Mouse (Mus musculus) spleen, postnatal 36 days (tissue): ENCODE data around the gene Olfr145.

ENCODE experiments used
- DNase-seq, 2 experiments: peaks; one replicate each; pipeline ENCODE4 v3.0.0; 2022; ENCODE audit warnings: low spot score in 2 of 2, mixed read lengths in 1 of 2

Olfr145 gene

DNA sequence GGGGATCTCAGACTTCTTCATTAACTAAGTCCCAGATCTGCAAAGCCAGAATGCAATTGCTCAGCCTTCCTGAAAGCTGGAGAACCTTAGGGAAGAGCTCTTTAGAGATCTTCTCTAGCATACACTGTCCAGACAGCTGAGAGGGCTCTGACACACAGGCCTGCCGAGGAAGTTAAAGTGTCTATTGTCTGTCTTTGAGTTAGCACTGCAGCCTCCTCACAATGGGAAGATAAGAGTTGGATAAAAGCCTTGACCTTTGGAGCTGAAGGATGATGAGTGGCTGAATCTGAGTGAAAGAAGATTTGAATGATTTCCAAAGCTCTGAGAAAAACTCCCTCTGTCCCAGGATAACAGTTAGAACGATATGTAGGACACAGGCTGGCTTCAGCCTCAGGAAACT is at the start of gene Olfr145:
Gene Olfr145, plus strand, starts transcription at position 64 of the 400 bp plus-strand sequence.
- no peak for DNase-seq

DNA sequence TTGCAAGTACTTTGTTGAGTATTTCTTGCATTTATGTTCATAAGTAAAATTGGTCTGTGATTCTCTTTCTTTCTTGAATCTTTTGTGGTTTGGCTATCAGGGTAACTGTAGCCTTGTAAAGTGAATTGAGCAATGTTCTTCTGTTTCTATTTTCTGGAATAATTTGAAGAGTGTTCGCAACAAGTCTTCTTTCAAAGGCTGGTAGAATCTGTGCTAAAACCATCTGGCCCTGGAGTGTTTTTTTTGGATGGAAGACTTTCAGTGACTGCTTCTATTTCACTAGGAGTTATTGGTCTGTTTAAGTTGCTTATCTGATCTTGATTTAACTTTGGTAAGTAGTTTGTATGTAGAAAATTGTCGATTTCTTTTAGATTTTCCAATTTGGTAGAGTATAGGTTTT is 47.3 kb upstream of the Olfr145 start:
- no peak for DNase-seq

DNA sequence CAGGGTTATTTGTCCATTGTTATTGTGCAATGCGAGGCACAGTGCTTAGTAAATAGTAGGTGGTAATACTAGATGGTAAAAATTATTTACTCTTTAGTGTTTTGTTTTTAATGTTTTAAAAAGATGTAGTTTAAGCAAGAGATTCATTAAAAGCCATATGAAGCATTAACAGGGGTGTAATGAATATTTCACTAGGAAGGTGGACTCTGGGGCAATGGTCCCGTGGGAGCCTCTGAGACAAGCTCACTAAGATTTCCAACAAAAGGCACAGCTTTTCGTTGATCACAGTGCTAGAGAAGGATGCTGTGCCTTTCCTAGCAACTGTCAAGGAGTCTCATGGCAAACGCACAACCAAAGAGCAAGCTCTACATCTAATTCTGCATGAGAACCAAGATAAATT is 42.6 kb upstream of the Olfr145 start, which contains the start of gene Olfr877:
Gene Olfr877, plus strand, starts transcription at position 301 of the 400 bp plus-strand sequence.
- DNase-seq = no peak

DNA sequence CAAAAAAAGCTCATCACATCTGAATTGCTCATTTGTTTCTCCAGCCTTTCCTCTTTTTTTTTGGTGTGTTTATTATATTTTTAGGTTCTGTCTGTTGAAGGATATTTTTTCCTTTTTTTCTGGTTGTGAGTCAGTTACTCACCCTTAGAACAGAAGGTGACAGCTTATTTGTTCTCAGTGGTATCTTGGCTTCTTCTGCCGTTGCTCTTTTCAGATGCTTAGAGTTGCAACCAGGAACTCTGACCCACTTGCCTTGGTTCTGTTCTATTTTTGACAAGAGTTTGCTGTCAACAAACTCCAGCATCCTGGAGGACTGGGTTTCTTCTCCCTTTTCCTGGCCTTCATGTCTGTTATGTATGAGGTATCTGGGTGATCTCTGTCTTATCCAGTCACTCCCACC is 33.2 kb upstream of the Olfr145 start:
- DNase-seq = no peak

DNA sequence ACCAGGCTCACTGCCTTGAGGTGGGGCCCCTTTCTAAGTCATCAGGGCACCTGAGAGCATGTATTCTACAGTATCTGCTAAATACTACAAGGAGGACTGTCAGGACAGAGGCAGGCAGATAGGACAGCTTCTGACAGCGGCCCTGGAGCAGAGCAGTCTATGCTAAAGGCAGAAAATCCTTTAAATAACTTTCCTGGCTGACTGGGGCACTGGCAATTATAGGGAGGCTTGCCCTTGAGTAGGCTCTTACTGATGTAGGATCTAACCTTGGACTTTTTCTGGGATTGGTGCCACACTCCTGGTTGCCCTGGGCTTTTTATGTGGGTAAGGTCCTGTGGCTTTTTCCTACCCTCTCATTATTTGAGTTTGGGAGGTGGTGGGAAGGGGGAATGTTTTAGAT is 26.3 kb upstream of the Olfr145 start:
- no peak for DNase-seq

DNA sequence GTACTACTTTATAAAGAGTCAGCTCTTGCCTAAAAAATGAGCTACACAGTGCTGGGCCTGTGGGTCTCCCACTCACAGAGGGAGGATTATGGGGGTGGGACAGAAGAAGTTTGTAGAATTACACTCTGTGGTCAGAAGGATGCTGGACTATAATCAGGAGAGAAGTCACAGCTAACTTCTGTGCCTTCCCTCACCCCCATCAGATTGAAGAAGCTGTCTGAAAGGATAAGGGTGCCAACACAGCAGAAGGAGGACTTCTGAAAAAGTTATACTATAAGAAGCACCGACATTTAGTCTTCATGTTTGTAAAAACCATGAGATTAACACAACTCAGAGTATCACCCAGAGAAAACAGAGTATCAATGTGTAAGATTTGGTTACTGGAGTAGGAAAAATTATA is 25.4 kb upstream of the Olfr145 start:
- DNase-seq = no peak

DNA sequence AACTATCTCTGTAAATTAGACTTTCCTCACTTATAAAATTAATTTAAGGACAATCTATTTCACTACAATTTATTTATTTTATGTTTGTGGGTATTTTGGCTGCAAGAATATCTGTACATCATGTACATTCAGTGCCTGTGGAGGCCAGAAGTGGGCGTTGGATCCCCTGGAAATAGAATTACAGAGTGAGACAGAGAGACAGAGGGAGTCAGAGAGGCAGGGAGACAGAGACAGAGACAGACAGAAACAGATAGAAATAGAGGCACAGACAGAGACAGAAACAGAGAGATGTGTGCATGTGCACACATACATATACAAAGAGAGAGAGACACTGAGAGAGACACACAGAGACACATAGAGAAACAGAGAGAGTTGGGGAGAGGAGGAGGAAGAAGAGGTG is 25.0 kb upstream of the Olfr145 start:
- no peak for DNase-seq

DNA sequence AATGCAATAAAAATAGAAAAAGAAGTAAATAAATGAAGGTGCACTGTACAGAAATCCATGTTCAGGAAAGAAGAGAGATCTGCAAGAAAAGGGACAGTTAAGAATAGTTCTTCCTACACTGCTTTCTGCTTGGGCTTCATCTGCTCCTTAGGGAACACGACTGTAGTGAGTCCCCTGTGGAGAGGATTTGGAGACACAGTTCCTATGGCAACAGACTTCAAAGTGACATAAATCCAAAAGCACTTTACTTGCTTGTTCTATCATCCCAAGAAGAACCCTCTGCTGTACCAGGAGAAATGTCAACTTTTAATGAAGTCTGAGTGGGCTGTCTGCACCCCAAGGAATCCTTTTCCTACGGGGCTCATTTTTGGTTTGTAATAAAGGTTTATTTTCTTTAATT is 5.6 kb upstream of the Olfr145 start:
- DNase-seq = no peak

DNA sequence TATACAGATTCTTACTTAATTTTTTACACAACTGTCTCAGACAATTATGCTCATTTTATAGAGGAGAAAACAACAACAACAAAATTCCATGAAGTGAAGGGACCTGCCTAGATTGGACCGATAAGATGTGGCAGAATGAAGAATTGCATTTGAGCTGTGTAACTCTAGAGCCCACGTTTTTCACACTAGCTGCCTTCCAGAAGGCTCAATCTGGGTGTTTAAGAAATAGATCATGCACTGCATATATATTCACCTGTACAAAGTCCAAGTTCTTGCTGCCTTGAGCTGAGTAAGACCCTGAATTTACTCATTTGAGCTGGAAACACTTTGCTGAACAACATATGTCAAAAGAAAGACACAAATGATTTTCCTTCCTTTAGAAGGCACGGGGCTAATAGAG is 9.0 kb downstream of the Olfr145 start:
- no peak for DNase-seq

DNA sequence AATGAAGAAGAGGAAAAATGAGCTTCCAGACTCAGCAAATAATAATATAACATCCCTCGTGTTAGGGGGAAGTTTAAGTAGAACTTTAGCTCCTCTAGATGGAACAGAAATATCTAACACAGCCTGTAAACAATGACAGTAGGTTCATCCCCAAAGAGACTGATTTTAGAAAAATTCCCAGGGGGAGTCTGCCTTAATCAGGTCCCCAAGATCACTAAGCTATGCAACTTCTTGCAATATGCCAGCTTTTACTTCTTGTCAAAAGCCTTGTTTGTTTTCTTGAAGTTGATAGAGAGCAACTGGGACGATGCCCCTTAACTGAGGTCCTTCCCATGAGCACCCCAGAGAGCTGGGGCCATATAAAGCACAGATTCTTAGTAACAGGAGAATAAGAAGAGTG is 21.0 kb downstream of the Olfr145 start, which contains the start of gene Olfr878:
Gene Olfr878, plus strand, starts transcription at position 301 of the 400 bp plus-strand sequence.
- no peak for DNase-seq

DNA sequence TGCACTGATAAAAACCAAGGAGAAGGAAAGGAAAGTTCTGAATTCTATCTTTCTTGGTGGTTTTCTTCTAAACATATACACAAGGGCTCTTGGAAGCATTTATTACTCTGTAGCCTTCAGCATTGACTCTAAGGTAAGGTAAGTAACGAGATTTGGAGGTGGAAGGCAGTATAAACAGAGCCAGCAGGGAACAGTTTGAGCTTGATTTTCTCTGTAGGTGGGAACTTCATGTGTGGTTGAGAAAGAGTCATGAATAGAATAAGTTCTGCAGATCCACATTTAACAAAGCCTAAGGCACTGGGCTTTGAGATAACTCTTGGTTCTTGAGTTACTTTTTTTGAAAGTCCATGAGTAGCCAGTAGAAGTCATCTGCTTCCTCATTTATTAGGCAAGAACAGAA is 21.5 kb downstream of the Olfr145 start:
- no peak for DNase-seq

DNA sequence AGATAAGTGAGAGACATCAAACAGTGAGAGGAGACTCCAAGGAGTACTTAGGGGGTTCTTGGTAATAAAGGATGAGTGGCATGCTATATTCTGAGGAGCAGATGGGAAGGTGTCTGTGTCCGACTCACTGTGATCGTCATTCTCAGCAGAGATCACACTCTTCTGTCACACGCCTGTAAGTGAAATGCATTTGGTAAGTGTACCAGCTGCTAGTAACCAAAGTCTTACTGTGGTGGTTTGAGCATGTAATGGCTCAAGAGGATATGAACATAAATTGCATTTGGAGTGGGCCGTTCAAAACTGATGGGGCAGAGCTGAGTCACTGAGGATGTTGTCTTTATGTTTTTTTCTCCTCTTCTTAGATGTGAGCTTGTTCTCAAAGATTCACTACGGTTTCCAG is 27.7 kb downstream of the Olfr145 start:
- no peak for DNase-seq

DNA sequence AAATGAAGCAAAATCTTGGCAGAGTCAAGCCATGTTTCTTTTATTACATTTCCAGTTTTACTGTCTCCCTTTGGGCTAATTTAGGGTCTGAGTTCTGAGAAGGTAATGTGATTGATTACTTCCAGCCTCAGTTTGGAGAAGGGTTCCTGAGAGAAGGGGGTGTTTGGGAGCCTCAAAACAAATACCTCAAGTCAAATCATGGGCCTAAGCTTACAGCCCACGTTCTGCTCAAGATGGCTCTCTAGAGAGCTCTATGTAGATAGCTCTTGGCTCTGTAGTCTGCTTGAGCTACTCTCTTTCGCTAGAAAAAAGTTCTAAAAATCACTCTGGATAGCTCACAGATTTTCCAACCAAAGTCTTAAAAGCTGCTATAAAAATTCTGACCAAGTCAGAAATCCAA is 28.9 kb downstream of the Olfr145 start:
- no peak for DNase-seq

DNA sequence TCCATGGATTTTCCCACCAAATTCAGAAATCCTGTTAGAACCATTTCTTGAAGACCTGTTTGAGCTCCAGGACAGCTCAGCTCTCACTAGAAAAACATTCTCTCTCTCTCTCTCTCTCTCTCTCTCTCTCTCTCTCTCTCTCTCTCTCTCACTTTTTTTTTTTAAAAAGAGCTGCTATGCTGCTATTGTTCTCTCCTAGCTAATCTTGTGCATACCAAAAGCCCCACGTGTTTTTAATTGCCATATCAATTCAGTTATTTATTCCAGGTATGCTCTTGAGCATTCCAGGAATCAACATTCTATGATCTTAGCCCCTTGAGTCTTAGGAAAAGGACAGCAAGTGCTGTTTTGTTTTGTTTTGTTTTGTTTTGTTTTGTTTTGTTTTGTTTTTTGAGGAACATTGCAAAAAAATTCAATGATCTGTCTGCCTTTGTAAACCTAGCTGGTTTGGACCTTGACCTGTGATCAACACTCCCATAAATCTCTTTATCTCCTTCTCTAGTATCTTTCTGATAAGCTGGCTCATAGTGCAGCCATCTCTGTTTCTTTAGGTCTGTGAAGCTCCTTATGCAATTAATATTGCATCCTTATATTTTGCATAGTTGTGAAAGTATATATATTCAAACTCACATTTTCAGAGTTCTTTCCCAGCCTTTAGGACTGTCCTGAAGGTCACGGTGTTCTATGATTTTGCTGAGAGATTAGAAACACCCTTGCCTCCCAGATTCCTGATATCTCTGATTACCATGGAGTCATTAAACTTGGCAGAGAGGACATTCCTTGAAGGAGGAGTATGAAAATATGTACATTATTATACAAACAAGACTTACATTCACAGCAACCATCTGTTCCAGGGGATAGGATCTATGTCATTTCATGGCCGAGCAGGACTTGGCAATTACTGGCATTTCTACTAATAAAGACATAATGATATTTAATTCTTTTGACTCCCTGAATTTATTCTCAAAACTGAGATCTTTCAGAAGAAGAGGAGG is 29.8 kb downstream of the Olfr145 start:
- DNase-seq = no peak

DNA sequence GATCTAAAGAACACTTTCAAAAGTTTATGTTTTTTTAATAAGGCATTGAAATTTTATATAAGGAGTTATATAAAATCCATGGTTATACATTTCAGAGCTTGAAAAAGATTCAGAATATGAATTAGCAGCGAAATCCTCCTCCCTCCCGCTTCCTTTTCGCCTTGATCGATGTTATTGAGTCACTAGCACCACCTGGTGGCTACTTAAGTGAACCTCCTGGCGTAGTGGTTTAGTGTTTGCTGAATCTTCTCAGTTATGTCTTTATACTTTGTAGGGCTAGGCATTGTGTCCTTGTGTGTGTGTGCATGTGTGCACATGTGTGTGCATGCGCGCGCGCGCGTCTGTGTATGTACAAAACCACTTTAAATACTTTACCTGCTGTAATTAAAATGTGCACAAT is 36.0 kb downstream of the Olfr145 start:
- peak in 1 of 2 experiments; percentile 1 for DNase-seq

DNA sequence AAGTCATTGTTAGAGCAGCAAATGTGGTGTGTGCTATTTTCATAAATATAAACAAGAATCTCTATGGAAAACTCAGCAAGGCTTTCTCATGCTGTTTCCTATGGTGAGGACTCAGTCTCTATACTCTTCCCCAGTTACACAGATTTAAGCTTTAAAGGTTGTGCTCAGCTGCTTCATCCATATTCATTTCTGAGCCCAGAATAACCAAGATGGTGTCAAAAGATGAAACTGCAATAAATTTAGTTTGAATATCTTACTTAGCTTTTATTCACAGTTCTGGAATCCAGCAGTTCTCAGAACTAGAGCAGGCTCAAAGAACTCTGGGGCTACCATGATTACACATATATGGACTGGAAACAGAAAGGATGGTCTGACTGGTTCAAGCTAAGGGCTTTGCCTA is 37.6 kb downstream of the Olfr145 start:
- no peak for DNase-seq

DNA sequence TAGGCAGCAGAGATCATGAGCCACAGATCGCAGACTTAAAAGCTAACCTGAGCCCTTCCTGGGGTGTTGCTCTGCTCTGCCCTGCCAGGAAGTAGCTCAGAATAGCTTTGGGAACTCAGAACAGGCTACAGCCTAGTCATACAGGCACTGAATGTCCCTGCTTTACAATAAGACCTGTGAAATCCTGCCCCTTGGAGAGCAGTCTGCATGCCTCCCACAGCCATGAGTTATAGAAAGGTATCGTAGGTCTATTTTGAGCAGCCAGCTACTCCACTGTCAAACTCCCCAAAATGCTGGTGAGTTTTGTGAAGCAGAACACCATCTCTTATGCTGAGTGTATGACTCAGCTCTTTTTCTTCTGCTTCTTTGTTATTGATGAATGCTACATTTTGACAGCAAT is 44.6 kb downstream of the Olfr145 start:
- DNase-seq = no peak
